12 mouse cellular contexts compared by ENCODE assay signal in genomic region chr6:140475393-140476087, GRCm38 (mm10). TPM values are rescaled to one million over a fixed set of nuclear protein-coding genes. Genes with fewer than 3 reads are reported as not detected.
DNase-seq lines count a peak whose midpoint lies in the region; ATAC-seq and TF ChIP-seq lines count a peak whose summit lies in the region.
"Had no signal": no experiment of that assay in that cellular context is flagged by ENCODE, and none has a peak within 500 bp of the region (broad histone marks: within the 10 kb centered on the region; RNA-seq: fewer than 3 reads in every experiment).

No protein-coding gene starts in this region.

- no peak for ATAC-seq in liver, postnatal 0 days
- ATAC-seq: CD4-positive, CD25-positive, alpha-beta regulatory T cell, adult 4 months; intestine, embryonic 15.5 days had no signal

- no peak overlapping the region for H3K9ac ChIP-seq in liver, postnatal 0 days (replicated peaks)
- H3K9ac ChIP-seq: intestine, embryonic 15.5 days; liver, embryonic 15.5 days; midbrain, embryonic 12.5 days had no signal

- H3K27me3 ChIP-seq in liver, postnatal 0 days (ENCODE audit: insufficient read depth, low read length) = no peaks in the 10 kb centered on the region
- H3K27me3 ChIP-seq in E14TG2a.4 (ENCODE audit: insufficient read depth, low read length) = no peaks in the 10 kb centered on the region
- H3K27me3 ChIP-seq: intestine, embryonic 15.5 days; liver, embryonic 15.5 days; midbrain, embryonic 12.5 days had no signal

- H3K4me2 ChIP-seq in liver, postnatal 0 days (ENCODE audit: low read depth, low read length) = no peak overlapping the region
- H3K4me2 ChIP-seq: intestine, embryonic 15.5 days; liver, embryonic 15.5 days; midbrain, embryonic 12.5 days had no signal

- 72% methylated on average over 9 of the region's 9 CpGs for WGBS in liver, postnatal 0 days (ENCODE audit: insufficient replicate concordance)

- no peaks in the 10 kb centered on the region for H3K36me3 ChIP-seq in liver, postnatal 0 days (replicated peaks; ENCODE audit: insufficient read depth, low read length)
- H3K36me3 ChIP-seq in E14TG2a.4 (ENCODE audit: insufficient read depth, low read length) = no peaks in the 10 kb centered on the region
- H3K36me3 ChIP-seq: intestine, embryonic 15.5 days; liver, embryonic 15.5 days; midbrain, embryonic 12.5 days had no signal

- H3K4me3 ChIP-seq in gastrocnemius, adult 2 months = no peak overlapping the region
- no peak overlapping the region for H3K4me3 ChIP-seq in liver, postnatal 0 days (ENCODE audit: low read depth, low read length)
- no peak overlapping the region for H3K4me3 ChIP-seq in E14TG2a.4 (replicated peaks; ENCODE audit: low read length)
- H3K4me3 ChIP-seq: intestine, embryonic 15.5 days; liver, embryonic 15.5 days; midbrain, embryonic 12.5 days had no signal

- H3K9me3 ChIP-seq in liver, postnatal 0 days (ENCODE audit: low read length) = no peaks in the 10 kb centered on the region
- H3K9me3 ChIP-seq in E14TG2a.4 (ENCODE audit: low read length) = no peaks in the 10 kb centered on the region
- H3K9me3 ChIP-seq: intestine, embryonic 15.5 days; liver, embryonic 15.5 days; midbrain, embryonic 12.5 days had no signal

- no peak for TF ChIP-seq EP300 in liver, postnatal 0 days (IDR thresholded peaks at IDR 0.05; ENCODE audit: low read depth)

- no peak for DNase-seq in gastrocnemius, adult 2 months
- DNase-seq in gastrocnemius, postnatal 4 days (ENCODE audit: low spot score in 2 of 2) = no peak
- no peak for DNase-seq in liver, postnatal 0 days
- no peak for DNase-seq in liver
- DNase-seq in cerebellum, adult 9-11 months = peak; percentile 74
- no peak for DNase-seq in urinary bladder, adult 18-20 months (ENCODE audit: low spot score in 2 of 2)
- DNase-seq in ovary, postnatal 36 days (ENCODE audit: low spot score) = no peak

- H3K27ac ChIP-seq in gastrocnemius, adult 2 months = no peak overlapping the region
- no peak overlapping the region for H3K27ac ChIP-seq in liver, postnatal 0 days (ENCODE audit: low read depth)
- H3K27ac ChIP-seq: intestine, embryonic 15.5 days; liver, embryonic 15.5 days; midbrain, embryonic 12.5 days had no signal

- no peaks in the 10 kb centered on the region for H3K4me1 ChIP-seq in liver, postnatal 0 days (ENCODE audit: insufficient read depth)
- 0 out of 2 replicates have a peak, but pooled peaks cover 3% of the 10 kb centered on the region for H3K4me1 ChIP-seq in E14TG2a.4 (replicated peaks; ENCODE audit: low read depth, low read length)
- H3K4me1 ChIP-seq: liver, embryonic 15.5 days had no signal

- peak; percentile 44; the same call in 1 of the 2 replicates for TF ChIP-seq CTCF in gastrocnemius, adult 2 months (IDR thresholded peaks at IDR 0.05)
- peak; percentile 6 for TF ChIP-seq CTCF in liver, postnatal 0 days (IDR thresholded peaks at IDR 0.05; ENCODE audit: low read depth)
- peak; percentile 48 for TF ChIP-seq CTCF in E14TG2a.4 (conservative IDR thresholded peaks at IDR 0.05; ENCODE audit: low read length)

- intact Hi-C loops in gastrocnemius, adult 2 months (cut with DNase I) = loop anchor here (10.0 kb wide), 1 partner anchor 229 kb away; no protein-coding TSS in a partner anchor

RNA-seq across cellular contexts. Expression of gene Plekha5, which starts 51.7 kb away (rescaled TPM):
- total RNA-seq in gastrocnemius, adult 2 months (2021) = 10 to 100 TPM in 1 of 2 experiments, 1 to 10 TPM in 1; 10.0 to 12.9 TPM
- total RNA-seq in gastrocnemius, postnatal 4 days (2021) = 10 to 100 TPM; 34.7 to 40.1 TPM
- 4.2 and 5.2 TPM in 2 replicates for polyA plus RNA-seq in liver, postnatal 0 days (2015; fragmentation: Nextera tagmentation; extraction: Ambion mirVana)
